Mouse (Mus musculus) stomach, postnatal 0 days (tissue): ENCODE results near the gene Selenok.

ENCODE experiments used
- CTCF ChIP-seq: IDR thresholded peaks from 2 replicates; pipeline ENCODE4 v1.5.1; 2016; ENCODE audit warnings: antibody characterized with exemption, low read depth, mild to moderate bottlenecking, moderate library complexity
- EP300 ChIP-seq: optimal IDR thresholded peaks from 2 replicates; pipeline ENCODE3; 2016; ENCODE audit warnings: antibody characterized with exemption

GRCm38 (mm10) chr14:29971993-29972392 lies 3.9 kb downstream of the Selenok start:
- TF ChIP-seq CTCF, result no peak
- no peak for TF ChIP-seq EP300
